Mouse (Mus musculus): Measurements from ENCODE around the gene Slc38a9.

DNA sequence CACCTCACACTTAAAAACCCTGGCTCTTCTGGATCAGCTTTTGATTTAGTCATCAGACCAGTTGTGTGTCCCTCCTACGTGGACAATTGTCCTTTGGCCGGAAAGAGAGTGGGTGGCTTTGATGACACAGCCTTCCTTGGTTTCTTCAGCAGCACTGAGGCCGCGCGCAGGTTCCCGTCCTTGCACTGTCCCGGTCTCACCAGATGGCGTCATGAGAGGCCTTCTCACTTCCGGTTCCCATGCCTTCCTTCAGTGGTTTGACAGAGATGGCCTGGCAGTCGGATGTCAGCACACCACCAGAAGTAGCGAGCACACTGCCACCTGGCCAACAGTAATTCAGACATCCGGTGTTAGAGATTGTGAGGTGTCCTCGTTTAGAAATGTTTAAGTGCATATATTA, 11.2 kb downstream of the Slc38a9 start:
- TF ChIP-seq CTCF (IDR thresholded peaks at IDR 0.05; ENCODE audit: insufficient read depth, low read depth, low read length) (no peak), POLR2A (IDR thresholded peaks at IDR 0.05; ENCODE audit: insufficient read depth, low read depth, low read length) (no peak)

Data from olfactory bulb, adult 2 months (tissue).